Mouse (Mus musculus): ENCODE data around the gene Il1r2.

Gene Il1r2

GRCm38 (mm10) chr1:40061359-40061758 lies 12.5 kb upstream of the Il1r2 start:
- DNase-seq (ENCODE audit: low spot score in 2 of 2) = no peak

GRCm38 (mm10) chr1:40063409-40063808 lies 10.5 kb upstream of the Il1r2 start:
- no peak for DNase-seq (ENCODE audit: low spot score in 2 of 2)

GRCm38 (mm10) chr1:40064508-40064907 lies 9.4 kb upstream of the Il1r2 start:
- DNase-seq (ENCODE audit: low spot score in 2 of 2) = no peak

GRCm38 (mm10) chr1:40072558-40072957 lies 1.3 kb upstream of the Il1r2 start:
- no peak for DNase-seq (ENCODE audit: low spot score in 2 of 2)

- no peak for DNase-seq (ENCODE audit: low spot score in 2 of 2)
Measured at GRCm38 (mm10) chr1:40077328-40077727, 3.4 kb downstream of the Il1r2 start.

GRCm38 (mm10) chr1:40081041-40081440 lies 7.2 kb downstream of the Il1r2 start:
- DNase-seq (ENCODE audit: low spot score in 2 of 2) = no peak

GRCm38 (mm10) chr1:40084386-40084785 lies 10.5 kb downstream of the Il1r2 start:
- no peak for DNase-seq (ENCODE audit: low spot score in 2 of 2)

- DNase-seq (ENCODE audit: low spot score in 2 of 2) = no peak
Measured at GRCm38 (mm10) chr1:40085403-40086182, 11.7 kb downstream of the Il1r2 start.

GRCm38 (mm10) chr1:40091160-40091559 lies 17.3 kb downstream of the Il1r2 start:
- DNase-seq (ENCODE audit: low spot score in 2 of 2) = no peak

GRCm38 (mm10) chr1:40092541-40092940 lies 18.7 kb downstream of the Il1r2 start:
- DNase-seq (ENCODE audit: low spot score in 2 of 2) = no peak

GRCm38 (mm10) chr1:40094601-40095304 lies 20.9 kb downstream of the Il1r2 start:
- DNase-seq (ENCODE audit: low spot score in 2 of 2) = no peak

- DNase-seq (ENCODE audit: low spot score in 2 of 2) = no peak
Measured at GRCm38 (mm10) chr1:40095585-40095984, 21.7 kb downstream of the Il1r2 start.

- no peak for DNase-seq (ENCODE audit: low spot score in 2 of 2)
Measured at GRCm38 (mm10) chr1:40106306-40106705, 32.4 kb downstream of the Il1r2 start.

- DNase-seq (ENCODE audit: low spot score in 2 of 2) = no peak
Measured at GRCm38 (mm10) chr1:40106719-40107118, 32.8 kb downstream of the Il1r2 start.

- no peak for DNase-seq (ENCODE audit: low spot score in 2 of 2)
Measured at GRCm38 (mm10) chr1:40107971-40108749, 34.3 kb downstream of the Il1r2 start.

- no peak for DNase-seq (ENCODE audit: low spot score in 2 of 2)
Measured at GRCm38 (mm10) chr1:40109736-40110135, 35.9 kb downstream of the Il1r2 start.

GRCm38 (mm10) chr1:40115271-40115670 lies 41.4 kb downstream of the Il1r2 start:
- no peak for DNase-seq (ENCODE audit: low spot score in 2 of 2)

GRCm38 (mm10) chr1:40116422-40116821 lies 42.5 kb downstream of the Il1r2 start:
- peak; percentile 55 to 73 for DNase-seq (ENCODE audit: low spot score in 2 of 2)

GRCm38 (mm10) chr1:40117565-40117964 lies 43.7 kb downstream of the Il1r2 start:
- DNase-seq (ENCODE audit: low spot score in 2 of 2) = no peak

- DNase-seq (ENCODE audit: low spot score in 2 of 2) = no peak
Measured at GRCm38 (mm10) chr1:40124237-40124636, 50.4 kb downstream of the Il1r2 start.

- DNase-seq (ENCODE audit: low spot score in 2 of 2) = no peak
Measured at GRCm38 (mm10) chr1:40128481-40128880, 54.6 kb downstream of the Il1r2 start.

- no peak for DNase-seq (ENCODE audit: low spot score in 2 of 2)
Measured at GRCm38 (mm10) chr1:40129321-40129720, 55.4 kb downstream of the Il1r2 start.

Data from spleen, postnatal 14 days (tissue).